Mouse (Mus musculus): ENCODE data around the gene P4htm.

DNA sequence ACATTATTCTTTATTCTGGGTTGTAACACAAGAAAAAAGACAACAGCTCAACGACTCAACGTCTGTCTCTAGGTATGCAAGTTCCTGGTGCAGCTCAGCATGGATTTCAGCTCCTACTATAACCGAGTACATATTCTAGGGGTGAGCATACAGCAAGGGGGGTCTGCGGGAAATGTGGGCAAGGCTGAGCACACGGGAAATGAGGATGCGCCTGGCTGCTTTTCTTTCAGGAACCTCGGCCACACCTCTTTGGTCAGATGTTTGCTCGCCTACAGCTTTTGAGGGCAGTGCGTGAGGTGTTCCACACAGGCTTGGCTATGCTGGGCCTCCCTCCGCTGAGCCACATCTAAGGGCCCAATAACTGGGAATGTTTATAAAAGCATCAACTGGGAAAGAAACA is 25.1 kb downstream of the P4htm start:
- no peak for TF ChIP-seq CTCF (conservative IDR thresholded peaks at IDR 0.05; ENCODE audit: insufficient read depth, insufficient read length, low read depth, low read length)
- no peak for TF ChIP-seq POLR2A (IDR thresholded peaks at IDR 0.05; ENCODE audit: low read depth, low read length)

Data from kidney, adult 2 months (tissue).